7 mouse cellular contexts compared by ENCODE assay signal in the genomic region with DNA sequence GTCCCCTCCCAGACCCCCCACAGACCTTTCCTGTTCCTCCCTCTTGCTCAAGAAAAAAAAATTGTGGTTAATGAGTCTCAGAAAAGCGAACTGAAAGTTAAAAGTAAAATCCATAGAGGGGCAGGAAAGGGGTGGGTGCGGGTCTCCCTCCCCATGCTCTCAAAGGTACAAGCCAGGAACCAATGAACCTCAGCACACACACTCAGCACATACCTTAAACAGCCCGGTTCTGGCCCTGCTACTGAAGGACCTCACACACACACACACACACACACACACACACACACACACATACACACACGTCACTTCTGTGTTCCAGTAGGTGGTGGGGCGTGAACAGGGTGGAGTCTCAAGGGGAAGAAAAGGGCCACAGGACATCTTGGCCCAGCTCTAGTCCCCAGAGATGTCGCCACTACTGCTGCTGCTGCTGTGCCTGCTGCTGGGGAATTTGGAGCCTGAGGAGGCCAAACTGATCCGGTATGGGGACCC. TPM values are rescaled to one million over a fixed set of nuclear protein-coding genes. Genes with fewer than 3 reads are reported as not detected.
DNase-seq lines count a peak whose midpoint lies in the region; ATAC-seq and TF ChIP-seq lines count a peak whose summit lies in the region.

Gene Napsa (plus strand): TSS at position 168 of the 489 bp plus-strand sequence.

- no peak for TF ChIP-seq CTCF in CH12.LX (conservative IDR thresholded peaks at IDR 0.05 in 1 of 2, IDR thresholded peaks at IDR 0.05 in 1 of 2; ENCODE audit: low read depth in 2 of 2, low read length in 2 of 2)
- TF ChIP-seq CTCF in liver, postnatal 0 days (IDR thresholded peaks at IDR 0.05; ENCODE audit: low read depth), result no peak

- 16% methylated on average over 7 of the region's 7 CpGs for WGBS in liver, postnatal 0 days (ENCODE audit: insufficient replicate concordance)
- WGBS in heart, embryonic 12.5 days, result 49% methylated on average over 7 of the region's 7 CpGs

- TF ChIP-seq EP300 in CH12.LX (IDR thresholded peaks at IDR 0.05; ENCODE audit: low read length), result peak; percentile 93
- no peak for TF ChIP-seq EP300 in liver, postnatal 0 days (IDR thresholded peaks at IDR 0.05; ENCODE audit: low read depth)

- no peak for TF ChIP-seq RAD21 in CH12.LX (IDR thresholded peaks at IDR 0.05; ENCODE audit: low read depth, low read length)

- H3K9ac ChIP-seq in CH12.LX (ENCODE audit: insufficient read depth, low read depth), result peak within 1 kb of the TSS; percentile 91
- 0 out of 2 replicates have a peak within 1 kb of the TSS, but pooled peaks have one; percentile 21 for H3K9ac ChIP-seq in liver, postnatal 0 days (replicated peaks)
- H3K9ac ChIP-seq in heart, embryonic 12.5 days, result no peak within 1 kb of the TSS

- H3K27ac ChIP-seq in CH12.LX (ENCODE audit: insufficient read depth, low read depth), result peak within 1 kb of the TSS; percentile 83
- peak within 1 kb of the TSS; percentile 71 for H3K27ac ChIP-seq in liver, postnatal 0 days (ENCODE audit: low read depth)
- no peak within 1 kb of the TSS for H3K27ac ChIP-seq in heart, embryonic 12.5 days (ENCODE audit: poor library complexity, severe bottlenecking)

- peak within 1 kb of the TSS; percentile 93 for H3K4me2 ChIP-seq in CH12.LX (ENCODE audit: insufficient read depth, low read depth, poor library complexity, severe bottlenecking)
- H3K4me2 ChIP-seq in liver, postnatal 0 days (ENCODE audit: low read depth, low read length), result peak within 1 kb of the TSS; percentile 59
- H3K4me2 ChIP-seq in heart, embryonic 12.5 days, result no peak within 1 kb of the TSS

- dilution Hi-C loops in CH12.LX (cut with MboI; ENCODE audit: extremely low pct_ligation_motif_present, extremely low pct_unique_long_range_greater_than_20kb, low sequenced_read_pairs), result no loop called here

- DNase-seq in CH12.LX (ENCODE audit: extremely low read depth), result peak; percentile 93
- peak; percentile 70 for DNase-seq in liver, postnatal 0 days
- peak; percentile 74 to 85 for DNase-seq in natural killer cell, adult 2 months (ENCODE audit: low spot score in 2 of 2)
- DNase-seq in urinary bladder, adult 18-20 months (ENCODE audit: low spot score in 2 of 2), result no peak
- DNase-seq in ovary, postnatal 14 days (ENCODE audit: low spot score), result no peak

- peaks cover under 1 to 13% of the 10 kb centered on the region in 2 experiments for H3K36me3 ChIP-seq in CH12.LX (replicated peaks in 1 of 2; ENCODE audit: control insufficient read depth in 1 of 2, insufficient read depth in 1 of 2, low read length in 1 of 2)
- H3K36me3 ChIP-seq in liver, postnatal 0 days (replicated peaks; ENCODE audit: insufficient read depth, low read length), result no peaks in the 10 kb centered on the region
- H3K36me3 ChIP-seq in heart, embryonic 12.5 days, result no peaks in the 10 kb centered on the region

- no peaks in the 10 kb centered on the region for H3K27me3 ChIP-seq in CH12.LX (replicated peaks)
- 0 out of 2 replicates have a peak, but pooled peaks cover 2% of the 10 kb centered on the region for H3K27me3 ChIP-seq in liver, postnatal 0 days (ENCODE audit: insufficient read depth, low read length)
- H3K27me3 ChIP-seq in heart, embryonic 12.5 days (replicated peaks), result peaks cover 27% of the 10 kb centered on the region

- peak; percentile 92 for TF ChIP-seq POLR2A in CH12.LX (IDR thresholded peaks at IDR 0.05; ENCODE audit: low read depth, low read length)

- peak within 1 kb of the TSS; percentile 54 to 67 (median 57) for H3K4me3 ChIP-seq in CH12.LX (replicated peaks in 1 of 3; ENCODE audit: low read depth in 2 of 3, low read length in 2 of 3, poor library complexity in 1 of 3)
- peak within 1 kb of the TSS; percentile 36 for H3K4me3 ChIP-seq in liver, postnatal 0 days (ENCODE audit: low read depth, low read length)
- H3K4me3 ChIP-seq in heart, embryonic 12.5 days, result no peak within 1 kb of the TSS

- peaks cover 16% of the 10 kb centered on the region for H3K79me2 ChIP-seq in CH12.LX (replicated peaks; ENCODE audit: control insufficient read depth, extremely low read depth, insufficient read depth, poor library complexity, severe bottlenecking)

- H3K9me3 ChIP-seq in CH12.LX (replicated peaks; ENCODE audit: low read length), result peaks cover 9% of the 10 kb centered on the region
- no peaks in the 10 kb centered on the region for H3K9me3 ChIP-seq in liver, postnatal 0 days (ENCODE audit: low read length)
- H3K9me3 ChIP-seq in heart, embryonic 12.5 days (replicated peaks), result no peaks in the 10 kb centered on the region

- no peak for ATAC-seq in erythroblast, adult 5-6 weeks (replicated peaks; ENCODE audit: low FRiP score, poor library complexity, severe bottlenecking)
- ATAC-seq in liver, postnatal 0 days, result peak; percentile 74
- ATAC-seq in heart, embryonic 12.5 days (ENCODE audit: insufficient number of reproducible peaks, low FRiP score), result no peak

- H3K4me1 ChIP-seq in CH12.LX (ENCODE audit: control insufficient read depth in 1 of 2, insufficient read depth in 2 of 2), result peaks cover 12 to 43% of the 10 kb centered on the region in 2 experiments
- H3K4me1 ChIP-seq in liver, postnatal 0 days (ENCODE audit: insufficient read depth), result peaks cover 9% of the 10 kb centered on the region; the same call in 1 of the 2 replicates
- no peaks in the 10 kb centered on the region for H3K4me1 ChIP-seq in heart, embryonic 12.5 days (replicated peaks)

- in situ Hi-C loops in CH12.LX (cut with MboI; ENCODE audit: low pct_ligation_motif_present, low pct_unique_long_range_greater_than_20kb, low sequenced_read_pairs), result no loop called here

TF ChIP-seq in CH12.LX, 34 proteins besides CTCF, POLR2A, EP300 and RAD21:
- TF ChIP-seq GABPA (IDR thresholded peaks at IDR 0.05; ENCODE audit: insufficient replicate concordance, low read depth, low read length) (no peak), MAX (IDR thresholded peaks at IDR 0.05; ENCODE audit: low read length) (no peak), ZC3H11A (IDR thresholded peaks at IDR 0.05; ENCODE audit: low read depth, low read length) (no peak), ZNF384 (IDR thresholded peaks at IDR 0.05; ENCODE audit: low read depth, low read length) (peak; percentile 98), SMC3 (IDR thresholded peaks at IDR 0.05; ENCODE audit: low read depth, low read length) (0 out of 2 replicates have a peak, but pooled peaks have one; percentile 5), IRF4 (IDR thresholded peaks at IDR 0.05; ENCODE audit: low read depth, low read length) (peak; percentile 98), SIN3A (IDR thresholded peaks at IDR 0.05; ENCODE audit: low read length) (peak; percentile 85), BHLHE40 (IDR thresholded peaks at IDR 0.05; ENCODE audit: low read depth, low read length) (peak; percentile 70), MEF2A (IDR thresholded peaks at IDR 0.05; ENCODE audit: borderline replicate concordance, low read depth, low read length) (peak; percentile 78; the same call in 1 of the 2 replicates), HCFC1 (IDR thresholded peaks at IDR 0.05; ENCODE audit: low read depth, low read length) (peak; percentile 37; the same call in 1 of the 2 replicates), MYC (IDR thresholded peaks at IDR 0.05; ENCODE audit: low read depth, low read length) (no peak), MXI1 (IDR thresholded peaks at IDR 0.05; ENCODE audit: low read depth, low read length) (peak; percentile 51; the same call in 1 of the 2 replicates), ZMIZ1 (IDR thresholded peaks at IDR 0.05; ENCODE audit: low read depth, low read length) (peak; percentile 68; the same call in 1 of the 2 replicates), TBP (conservative IDR thresholded peaks at IDR 0.05; ENCODE audit: low read depth, low read length) (peak; percentile 76; the same call in 1 of the 2 replicates), NELFE (IDR thresholded peaks at IDR 0.05; ENCODE audit: low read depth, low read length) (peak; percentile 74), NRF1 (IDR thresholded peaks at IDR 0.05; ENCODE audit: low read depth, low read length) (peak; percentile 16; the same call in 1 of the 2 replicates), ETS1 (conservative IDR thresholded peaks at IDR 0.05; ENCODE audit: low read depth, low read length) (peak; percentile 75), USF1 (IDR thresholded peaks at IDR 0.05; ENCODE audit: low read depth, low read length) (no peak), TCF12 (IDR thresholded peaks at IDR 0.05; ENCODE audit: low read depth, low read length) (peak; percentile 79; the same call in 1 of the 2 replicates), MAFK (IDR thresholded peaks at IDR 0.05; ENCODE audit: insufficient replicate concordance, low read length) (peak; percentile 56; the same call in 1 of the 2 replicates), JUN (IDR thresholded peaks at IDR 0.05; ENCODE audit: insufficient read depth, low read depth, low read length) (peak; percentile 10; the same call in 1 of the 2 replicates), MAZ (IDR thresholded peaks at IDR 0.05; ENCODE audit: low read depth, low read length) (peak; percentile 93), CHD2 (IDR thresholded peaks at IDR 0.05; ENCODE audit: low read length) (peak; percentile 78)
TF ChIP-seq in CH12.LX: peak in this region for 18.

RNA-seq across cellular contexts. Expression of gene Napsa, which starts in this region (rescaled TPM):
- total RNA-seq in CH12.LX (2012; rRNA removed) (194 and 200 TPM in 2 replicates), CH12.LX (2014; rRNA removed) (133 and 175 TPM in 2 replicates)
- 239 and 253 TPM in 2 replicates for polyA plus RNA-seq in CH12.LX (2012; ENCODE audit: insufficient read length, low read depth)
- 66.9 TPM in 2 replicates for total RNA-seq in erythroblast, adult 5-6 weeks (2015; ENCODE audit: low replicate concordance)
- 18.0 and 26.1 TPM in 2 replicates for total RNA-seq in erythroblast, adult 5-6 weeks (2017; ENCODE audit: low replicate concordance)
- 17.0 and 17.8 TPM in 2 replicates for polyA plus RNA-seq in liver, postnatal 0 days (2015; fragmentation: Nextera tagmentation; extraction: Ambion mirVana)
- polyA plus RNA-seq in heart, embryonic 12.5 days (2016; fragmentation: Nextera tagmentation; extraction: Ambion mirVana), result 0.12 TPM in 1 of 2 replicates, not detected in the other

Comparison
In these comparisons a context has a peak if more than half of its experiments do, and no peak if none do; other contexts are left out.
1. RNA of gene Napsa (polyA plus RNA-seq): 239 to 253 TPM in CH12.LX and 17.0 to 17.8 TPM in liver, postnatal 0 days; 0.12 TPM in heart, embryonic 12.5 days; every median in the first group is over 10 times any median in the second.
2. RNA of gene Napsa (polyA plus RNA-seq): 239 to 253 TPM in CH12.LX; 17.0 to 17.8 TPM in liver, postnatal 0 days; every median in the first group is over 10 times any median in the second.
3. DNase-seq: peak in CH12.LX (single experiment), liver, postnatal 0 days (single experiment) and natural killer cell, adult 2 months (2 of 2); none in urinary bladder, adult 18-20 months (0 of 2) and ovary, postnatal 14 days (single experiment).